Mouse (Mus musculus) thymus, postnatal 36 days (tissue): ENCODE measurements around the gene Gm47969.

ENCODE experiments used
- DNase-seq, 2 experiments: peaks; one replicate each; pipeline ENCODE4 v3.0.0; 2022; ENCODE audit warnings: mixed read lengths in 2 of 2

Gene Gm47969

DNA sequence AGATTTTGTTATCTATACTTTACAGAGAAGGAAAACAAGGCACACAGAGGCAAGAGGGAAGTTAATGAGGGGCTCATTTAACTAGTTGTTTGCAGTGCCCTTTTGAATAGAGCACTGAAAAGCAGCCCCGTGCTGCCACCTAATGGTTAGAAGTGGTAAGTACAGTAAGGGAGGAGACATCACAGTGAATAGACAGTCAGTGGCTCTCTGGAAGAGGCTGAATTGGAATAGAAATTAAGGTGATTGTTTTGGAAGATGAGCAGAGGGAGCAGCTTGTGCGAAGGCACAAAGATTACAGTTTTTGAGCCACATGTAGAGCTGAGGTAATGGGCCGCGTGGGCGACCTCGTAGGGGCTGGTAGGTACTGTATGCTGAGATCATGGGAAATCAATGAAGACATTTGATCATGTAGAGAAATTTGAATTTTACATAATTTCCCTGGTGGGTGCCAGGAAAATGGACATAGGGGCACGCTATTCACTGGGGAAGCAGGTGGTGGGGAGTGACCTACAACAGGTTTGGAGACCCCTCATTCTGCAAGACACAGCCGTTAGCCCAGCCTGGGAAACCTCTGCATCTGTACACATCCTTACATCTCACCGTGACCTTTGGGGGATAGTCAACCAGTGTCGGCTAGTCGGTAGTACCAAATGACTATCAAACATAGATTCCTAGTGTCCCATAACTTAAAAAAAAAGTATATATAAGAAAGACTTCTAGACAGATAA, 31.6 kb downstream of the Gm47969 start:
- no peak for DNase-seq

DNA sequence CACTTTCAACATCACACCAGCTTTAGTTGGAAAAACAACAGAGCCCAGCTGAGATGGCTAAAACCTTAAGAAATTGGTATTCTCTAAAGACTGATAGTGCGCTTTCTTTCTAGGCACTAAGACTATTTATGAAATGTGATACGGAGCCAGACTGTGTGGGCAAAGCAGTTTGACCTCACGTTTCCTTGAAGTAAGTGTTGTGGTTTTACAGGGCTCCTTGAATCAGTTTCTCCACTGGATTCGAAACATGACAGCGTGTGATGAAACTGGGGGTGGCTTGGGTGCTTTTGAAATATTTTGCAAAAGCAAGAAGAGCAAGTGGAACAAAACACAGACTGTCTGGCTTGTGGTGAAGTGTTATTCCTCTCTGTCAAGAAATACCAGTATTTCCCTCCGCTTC, 32.3 kb downstream of the Gm47969 start:
- no peak for DNase-seq

DNA sequence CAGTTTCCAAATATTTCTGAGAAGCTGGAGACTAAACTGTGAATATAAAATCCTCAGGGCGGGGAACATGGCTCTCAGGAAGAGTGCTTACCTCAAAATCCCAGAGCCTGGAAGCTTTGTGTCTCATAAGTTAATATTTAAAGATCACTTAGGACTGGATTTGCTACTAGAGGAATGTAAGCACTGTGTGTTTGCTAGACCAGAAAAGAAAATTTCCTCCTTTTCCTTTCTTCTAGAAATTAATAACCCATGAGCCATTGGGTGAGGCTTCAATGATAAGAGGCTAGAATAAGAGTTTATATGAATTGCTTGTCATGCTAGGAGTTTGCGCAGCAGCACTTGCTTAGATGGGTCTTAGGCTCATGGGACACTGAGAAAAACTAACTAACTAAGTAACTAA, 40.1 kb downstream of the Gm47969 start:
- DNase-seq = no peak

DNA sequence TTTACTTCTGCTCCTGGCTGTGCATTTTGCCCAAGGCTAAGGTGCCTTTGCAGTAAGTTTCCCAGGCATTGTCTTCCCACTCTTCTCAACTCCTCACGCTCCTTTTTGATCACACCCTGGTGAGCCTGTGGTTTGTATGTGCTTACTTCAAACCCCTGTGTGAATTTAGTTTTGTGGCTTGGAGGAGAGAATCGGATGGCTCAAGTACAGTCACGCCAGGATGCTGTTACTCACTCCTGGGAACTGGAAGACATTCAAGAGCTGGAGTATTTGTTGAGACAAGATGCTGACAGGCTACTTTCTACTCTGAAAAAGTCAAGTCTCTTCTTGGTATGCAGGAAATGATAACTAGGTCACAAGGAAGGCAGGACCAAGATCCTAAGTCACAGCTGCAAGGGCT, 46.5 kb downstream of the Gm47969 start:
- no peak for DNase-seq
